Mouse (Mus musculus) ES-Bruce4 (cell line): ENCODE data around the gene Dpy30. TPM values are rescaled to one million over a fixed set of nuclear protein-coding genes. Genes with fewer than 3 reads are reported as not detected.
"Not testable (repeated sequence)": the region's sequence is repeated elsewhere in the genome, so short reads cannot be mapped to it uniquely, and the experiment has no call there.

Source experiments
- H3K27ac ChIP-seq: 2 replicates; pipeline ENCODE4 v1.5.1; 2012; ENCODE audit warnings: low read length, inconsistent platforms; ENCODE audit not compliant: insufficient read depth
- H3K27me3 ChIP-seq: 2 replicates; pipeline ENCODE4 v1.6.1; 2012; ENCODE audit warnings: mild to moderate bottlenecking, low read length, inconsistent platforms; ENCODE audit not compliant: control insufficient read depth, poor library complexity, insufficient read depth, severe bottlenecking
- H3K36me3 ChIP-seq: 2 replicates; pipeline ENCODE4 v1.6.1; 2012; ENCODE audit warnings: inconsistent platforms, mild to moderate bottlenecking, low read length, moderate library complexity; ENCODE audit not compliant: control insufficient read depth, poor library complexity, insufficient read depth, severe bottlenecking
- H3K4me1 ChIP-seq: one replicate; pipeline ENCODE4 v1.8.1; 2011; ENCODE audit warnings: low read length; ENCODE audit not compliant: control insufficient read depth, insufficient read depth
- H3K4me3 ChIP-seq: 2 replicates; pipeline ENCODE4 v1.5.1; 2011; ENCODE audit warnings: low read depth, mild to moderate bottlenecking, low read length
- H3K9ac ChIP-seq: 2 replicates; pipeline ENCODE4 v1.6.1; 2012; ENCODE audit warnings: low read depth, mild to moderate bottlenecking, inconsistent platforms; ENCODE audit not compliant: poor library complexity, severe bottlenecking
- H3K9me3 ChIP-seq: replicated peaks from 2 replicates; pipeline ENCODE4 v1.6.1; 2012; ENCODE audit warnings: mild to moderate bottlenecking, low read length, inconsistent platforms; ENCODE audit not compliant: control insufficient read depth, poor library complexity, insufficient read depth, severe bottlenecking
- CTCF ChIP-seq: IDR thresholded peaks from one replicate; pipeline ENCODE4 v1.8.1; 2011; ENCODE audit warnings: low read depth, low read length
- EP300 ChIP-seq: IDR thresholded peaks from 2 replicates; pipeline ENCODE4 v1.6.1; 2011; ENCODE audit warnings: low read depth, low read length; ENCODE audit not compliant: insufficient read depth
- POLR2A ChIP-seq: IDR thresholded peaks from one replicate; pipeline ENCODE4 v1.8.1; 2011; ENCODE audit warnings: low read length; ENCODE audit not compliant: insufficient read depth
- polyA plus RNA-seq: library from polyadenylated mRNA; stranded (reverse); fragments of >200 nt; gene quantifications from 2 replicates; pipeline ENCODE4 v1.2.4, GENCODE M21; 2011; ENCODE audit warnings: low read depth; ENCODE audit not compliant: missing spikeins, insufficient read depth, insufficient read length

The Dpy30 gene
- polyA plus RNA-seq, 1 experiment: 257 TPM

DNA sequence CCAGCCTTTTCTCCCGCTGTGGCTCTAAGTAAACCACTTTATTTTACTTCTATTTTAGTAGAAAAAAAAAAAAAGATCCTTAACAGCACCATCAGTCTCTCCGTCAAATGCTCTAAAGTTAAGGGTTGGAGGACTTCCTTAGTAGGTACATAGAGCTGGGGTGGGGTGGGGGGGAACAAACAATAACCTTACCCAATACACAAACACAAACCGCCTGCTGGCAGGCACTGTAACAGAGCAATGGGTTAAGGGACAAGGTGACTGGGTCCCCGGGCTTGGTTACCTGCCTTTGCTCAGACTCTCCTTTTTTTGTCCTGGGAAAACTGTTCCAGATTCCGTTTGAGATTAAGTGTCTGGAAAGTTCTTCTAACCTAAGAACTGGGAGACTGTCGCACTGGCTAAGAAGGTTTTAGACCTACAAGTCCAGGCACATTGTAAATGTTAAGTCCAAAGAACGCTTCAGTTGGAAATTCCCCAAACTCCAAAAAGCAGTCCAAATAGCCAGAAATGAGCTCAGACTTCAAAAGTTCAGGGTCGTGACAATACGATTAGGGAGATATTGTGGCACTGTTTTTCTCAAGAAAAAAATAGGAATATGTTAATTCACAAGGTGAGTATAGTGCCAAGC is 7.4 kb upstream of the Dpy30 start:
- no peak overlapping the region for H3K4me3 ChIP-seq
- H3K36me3 ChIP-seq: no peaks in the 10 kb centered on the region
- no peaks in the 10 kb centered on the region for H3K27me3 ChIP-seq
- no peak overlapping the region for H3K27ac ChIP-seq
- H3K9ac ChIP-seq: 0 out of 2 replicates have a peak overlapping the region, but pooled peaks have one; percentile 23
- H3K4me1 ChIP-seq: peaks cover 1% of the 10 kb centered on the region
- no peak for TF ChIP-seq CTCF
- TF ChIP-seq EP300: no peak
- TF ChIP-seq POLR2A: no peak
- H3K9me3 ChIP-seq: no peaks in the 10 kb centered on the region

GRCm38 (mm10) chr17:74328146-74328545 is 4.4 kb upstream of the Dpy30 start:
- TF ChIP-seq CTCF: peak; percentile 50
- not testable (repeated sequence) for H3K27me3 ChIP-seq, H3K9ac ChIP-seq, H3K4me3 ChIP-seq, H3K9me3 ChIP-seq, H3K4me1 ChIP-seq, H3K36me3 ChIP-seq, H3K27ac ChIP-seq

DNA sequence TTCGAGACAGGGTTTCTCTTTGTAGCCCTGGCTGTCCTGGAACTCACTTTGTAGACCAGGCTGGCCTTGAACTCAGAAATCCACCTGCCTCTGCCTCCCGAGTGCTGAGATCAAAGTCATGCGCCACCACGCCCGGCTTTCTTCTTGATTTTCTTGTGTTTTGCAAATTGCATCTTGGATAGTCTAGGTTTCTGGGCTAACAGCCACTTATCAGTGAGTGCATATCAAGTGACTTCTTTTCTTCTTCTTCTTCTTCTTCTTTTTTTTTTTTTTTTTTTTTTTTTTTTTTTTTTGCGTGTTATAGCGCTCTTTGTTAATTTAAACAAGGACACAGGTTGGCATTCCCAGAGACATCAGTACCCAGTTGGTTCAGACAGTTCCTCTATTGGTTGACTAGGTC is 3.5 kb upstream of the Dpy30 start:
- not testable (repeated sequence) for H3K4me1 ChIP-seq, H3K9ac ChIP-seq, H3K27me3 ChIP-seq, H3K36me3 ChIP-seq, H3K9me3 ChIP-seq, H3K4me3 ChIP-seq, H3K27ac ChIP-seq

DNA sequence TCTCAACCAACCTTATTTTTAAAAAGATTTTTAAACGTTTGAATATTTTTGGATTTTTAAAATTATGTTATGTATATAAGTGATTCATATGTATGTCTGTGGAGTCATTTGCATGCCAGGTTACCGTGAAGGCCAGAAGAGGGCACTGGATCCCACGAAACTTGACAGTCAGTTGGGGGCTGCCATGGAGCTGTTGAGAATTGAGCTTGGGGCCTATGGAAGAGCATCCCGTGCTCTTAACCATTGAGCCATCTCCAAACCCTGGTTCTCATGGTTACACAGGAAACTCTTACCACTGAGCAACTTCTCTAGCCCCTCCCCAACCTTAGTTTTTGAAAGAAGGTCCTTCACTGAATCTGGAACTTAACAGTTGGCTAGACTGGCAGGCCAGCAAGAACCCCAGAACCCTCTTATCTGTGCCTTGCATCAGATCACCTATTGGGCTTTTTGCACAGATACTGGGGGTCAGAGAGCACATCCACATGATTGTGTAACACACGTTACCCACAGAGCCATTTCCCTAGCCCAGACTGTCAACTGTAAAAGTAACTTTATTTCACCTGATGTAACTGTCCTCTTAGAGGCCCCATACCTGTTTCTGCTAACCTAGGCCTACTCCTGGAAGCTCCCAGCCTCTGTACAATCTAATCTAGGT is 1.2 kb downstream of the Dpy30 start:
- Histone ChIP-seq H3K36me3 (no peaks in the 10 kb centered on the region), H3K4me1 (no peaks in the 10 kb centered on the region), H3K9ac (no peak overlapping the region), H3K27ac (no peak overlapping the region), H3K4me3 (no peak overlapping the region), H3K27me3 (no peaks in the 10 kb centered on the region), H3K9me3 (no peaks in the 10 kb centered on the region)
- TF ChIP-seq CTCF (peak; percentile 31), EP300 (no peak)

GRCm38 (mm10) chr17:74318721-74319120 is 5.0 kb downstream of the Dpy30 start:
- peaks cover 5% of the 10 kb centered on the region for H3K36me3 ChIP-seq
- no peak overlapping the region for H3K9ac ChIP-seq
- no peaks in the 10 kb centered on the region for H3K9me3 ChIP-seq
- no peak overlapping the region for H3K4me3 ChIP-seq
- no peak overlapping the region for H3K27ac ChIP-seq
- TF ChIP-seq POLR2A (no peak), CTCF (peak; percentile 21)
- H3K4me1 ChIP-seq: no peaks in the 10 kb centered on the region
- no peaks in the 10 kb centered on the region for H3K27me3 ChIP-seq

DNA sequence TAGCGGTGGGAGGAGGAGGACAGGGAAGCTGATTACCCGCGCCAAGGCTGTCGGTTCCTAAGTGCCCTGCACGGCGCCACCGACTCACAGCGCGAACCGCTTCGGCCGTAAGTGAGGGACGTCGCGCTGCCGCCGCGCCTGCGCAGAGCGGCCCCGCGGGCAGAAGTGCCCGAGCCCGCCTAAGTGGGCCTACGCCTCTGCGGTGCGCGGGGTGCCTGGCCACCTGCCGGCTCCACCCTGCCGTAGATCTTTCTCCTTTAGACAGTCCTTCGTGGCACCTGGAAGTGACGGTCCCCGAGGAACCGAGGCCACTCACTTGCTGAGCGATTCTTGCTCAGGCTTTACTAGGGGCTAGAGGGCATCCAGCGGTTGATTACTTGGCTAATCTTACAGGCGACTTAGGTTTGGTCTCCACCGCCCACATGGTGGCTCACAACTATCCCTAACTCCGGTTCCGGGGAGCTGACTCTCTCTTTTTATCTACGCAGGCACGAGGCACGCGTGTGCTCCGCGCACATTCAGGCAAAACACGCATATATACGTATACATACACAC is 7.4 kb downstream of the Dpy30 start:
- H3K27me3 ChIP-seq: no peaks in the 10 kb centered on the region
- TF ChIP-seq CTCF: no peak
- TF ChIP-seq EP300: 0 out of 2 replicates have a peak, but pooled peaks have one; percentile 23
- peak; percentile 67 for TF ChIP-seq POLR2A
- no peaks in the 10 kb centered on the region for H3K4me1 ChIP-seq
- peak overlapping the region; percentile 92 for H3K4me3 ChIP-seq
- peak overlapping the region; percentile 87 for H3K9ac ChIP-seq
- H3K36me3 ChIP-seq: peaks cover 17% of the 10 kb centered on the region
- peak overlapping the region; percentile 82 for H3K27ac ChIP-seq
- no peaks in the 10 kb centered on the region for H3K9me3 ChIP-seq
